Mouse (Mus musculus) ES-Bruce4 (cell line): Measurements from ENCODE around the gene Gpc4.

ENCODE experiments used
- CTCF ChIP-seq: IDR thresholded peaks from one replicate; pipeline ENCODE4 v1.8.1; 2011; ENCODE audit warnings: low read depth, low read length
- POLR2A ChIP-seq: IDR thresholded peaks from one replicate; pipeline ENCODE4 v1.8.1; 2011; ENCODE audit warnings: low read length; ENCODE audit not compliant: insufficient read depth

- no peak for TF ChIP-seq CTCF
- TF ChIP-seq POLR2A, result no peak
Observed at GRCm38 (mm10) chrX:52108966-52109365, 56.1 kb downstream of the Gpc4 start.
